Mouse (Mus musculus): ENCODE measurements at regions not wholly inside any gene's neighbourhood (a gene's known extent, or its start where the extent isn't known, plus 50 kb on each side); places are given as distances from the start of the nearest gene placed in this dataset.

DNA sequence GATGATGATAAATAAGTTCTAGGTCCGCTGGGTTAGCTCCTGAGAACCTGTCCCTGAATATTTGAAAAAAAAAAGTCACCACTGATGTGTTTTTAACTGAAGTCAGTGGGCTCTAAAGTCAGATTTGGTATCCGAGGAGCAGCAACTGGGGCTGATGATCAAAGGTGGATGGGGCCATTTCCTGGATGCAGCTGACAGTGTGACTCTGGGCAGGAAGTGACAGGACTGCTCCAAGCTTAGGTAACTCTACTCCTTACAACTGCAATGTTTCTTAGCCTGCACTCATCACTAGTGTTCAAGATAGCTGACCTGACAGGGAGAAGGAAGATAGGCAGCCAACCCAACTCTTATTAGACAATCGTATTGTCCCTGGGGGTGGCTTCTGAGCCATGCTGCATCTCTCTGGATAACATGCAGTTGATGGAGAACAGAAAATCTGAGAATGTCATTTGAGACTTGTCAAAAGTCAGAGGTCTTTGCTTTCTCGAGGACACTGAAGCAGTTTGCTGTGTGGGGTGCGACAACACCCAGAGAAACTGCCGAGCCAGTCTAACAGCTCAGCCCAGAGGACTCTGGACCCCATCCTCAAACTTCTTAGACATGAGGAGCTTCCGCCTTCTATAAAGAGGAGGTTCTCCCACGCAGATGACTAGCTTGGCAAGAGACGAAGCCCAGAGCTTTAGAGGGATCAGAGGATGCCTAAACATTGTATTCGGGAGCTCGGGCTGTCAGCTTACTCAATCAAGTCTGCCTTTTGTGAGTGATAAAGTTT, 245.0 kb downstream of the Gm19410 start:
- Histone ChIP-seq H3K36me3 (no peaks in the 10 kb centered on the region), H3K9me3 (peaks cover 4% of the 10 kb centered on the region; the same call in 1 of the 2 replicates), H3K27ac (no peak overlapping the region), H3K4me3 (no peak overlapping the region), H3K4me1 (replicated peaks) (peaks cover 8% of the 10 kb centered on the region; the same call in 1 of the 2 replicates), H3K27me3 (ENCODE audit: insufficient read depth, poor library complexity, severe bottlenecking) (no peaks in the 10 kb centered on the region)
- 77% methylated on average over 11 of the region's 11 CpGs for WGBS
- DNase-seq (ENCODE audit: low spot score): no peak

DNA sequence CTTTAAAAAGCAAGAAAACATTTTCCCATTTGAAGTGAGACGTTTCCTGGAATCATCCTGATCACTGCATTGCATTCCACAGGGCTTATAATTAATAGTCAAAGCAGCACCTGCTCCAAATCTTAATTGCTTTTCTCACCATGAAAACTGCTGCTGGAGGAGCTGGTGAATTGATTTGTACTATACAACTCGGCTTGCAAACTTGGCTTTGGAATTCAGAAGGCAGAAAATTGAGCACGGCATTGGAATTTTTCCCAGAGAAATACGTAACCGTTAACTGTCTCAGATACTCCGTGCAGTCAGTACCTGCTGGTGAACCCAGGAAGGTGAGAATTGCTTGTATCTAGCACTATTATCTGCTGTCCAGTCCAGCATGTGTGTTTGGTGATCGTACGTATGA, 249.3 kb downstream of the Gm19410 start:
- Histone ChIP-seq H3K4me3 (no peak overlapping the region), H3K27me3 (ENCODE audit: insufficient read depth, poor library complexity, severe bottlenecking) (no peaks in the 10 kb centered on the region), H3K36me3 (no peaks in the 10 kb centered on the region), H3K9me3 (no peaks in the 10 kb centered on the region), H3K4me1 (replicated peaks) (peaks cover 12% of the 10 kb centered on the region; the same call in 1 of the 2 replicates), H3K27ac (no peak overlapping the region)
- DNase-seq (ENCODE audit: low spot score): no peak
- WGBS: 89% methylated on average over 8 of the region's 8 CpGs

DNA sequence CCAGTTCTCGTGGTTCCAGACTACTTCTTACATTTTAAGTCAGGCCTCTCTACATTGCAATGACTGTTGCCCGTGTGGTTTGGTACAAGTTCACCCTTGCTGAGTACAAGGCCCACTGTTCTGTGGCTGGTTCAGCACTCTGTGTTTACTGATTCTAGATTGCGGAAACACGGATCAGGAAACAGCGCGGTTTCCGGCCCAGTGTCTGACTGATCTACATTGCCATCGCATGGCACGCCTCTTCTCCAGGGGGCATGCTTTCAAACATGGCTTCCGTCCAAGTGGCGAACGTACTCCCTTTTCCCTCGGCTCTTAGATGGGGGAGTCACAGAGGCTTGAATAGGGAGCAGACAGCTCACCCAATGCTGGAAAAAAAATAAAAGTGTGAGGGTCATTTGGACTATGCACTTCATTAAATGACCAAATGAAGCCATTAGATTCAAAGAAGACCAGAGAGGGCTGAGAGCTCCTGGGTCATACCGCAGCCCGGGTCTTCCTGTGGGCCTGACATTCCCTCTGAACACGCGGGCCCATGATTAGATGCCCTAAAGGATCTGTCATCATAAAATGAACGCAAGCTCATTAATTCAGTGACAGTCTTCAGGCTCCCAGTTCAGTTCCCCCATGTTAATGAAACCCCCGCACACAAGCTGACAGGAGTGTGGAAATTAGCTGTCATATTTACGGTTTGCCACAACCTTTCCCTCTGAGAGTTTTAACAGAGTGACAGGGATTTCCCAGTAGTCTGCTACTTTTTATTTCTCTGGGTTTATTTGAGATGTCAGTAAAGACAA, 250.9 kb downstream of the Gm19410 start:
- Histone ChIP-seq H3K36me3 (no peaks in the 10 kb centered on the region), H3K9me3 (no peaks in the 10 kb centered on the region), H3K4me3 (no peak overlapping the region), H3K27ac (no peak overlapping the region), H3K27me3 (ENCODE audit: insufficient read depth, poor library complexity, severe bottlenecking) (no peaks in the 10 kb centered on the region), H3K4me1 (replicated peaks) (peaks cover 12% of the 10 kb centered on the region; the same call in 1 of the 2 replicates)
- DNase-seq (ENCODE audit: low spot score): no peak
- 89% methylated on average over 20 of the region's 20 CpGs for WGBS

DNA sequence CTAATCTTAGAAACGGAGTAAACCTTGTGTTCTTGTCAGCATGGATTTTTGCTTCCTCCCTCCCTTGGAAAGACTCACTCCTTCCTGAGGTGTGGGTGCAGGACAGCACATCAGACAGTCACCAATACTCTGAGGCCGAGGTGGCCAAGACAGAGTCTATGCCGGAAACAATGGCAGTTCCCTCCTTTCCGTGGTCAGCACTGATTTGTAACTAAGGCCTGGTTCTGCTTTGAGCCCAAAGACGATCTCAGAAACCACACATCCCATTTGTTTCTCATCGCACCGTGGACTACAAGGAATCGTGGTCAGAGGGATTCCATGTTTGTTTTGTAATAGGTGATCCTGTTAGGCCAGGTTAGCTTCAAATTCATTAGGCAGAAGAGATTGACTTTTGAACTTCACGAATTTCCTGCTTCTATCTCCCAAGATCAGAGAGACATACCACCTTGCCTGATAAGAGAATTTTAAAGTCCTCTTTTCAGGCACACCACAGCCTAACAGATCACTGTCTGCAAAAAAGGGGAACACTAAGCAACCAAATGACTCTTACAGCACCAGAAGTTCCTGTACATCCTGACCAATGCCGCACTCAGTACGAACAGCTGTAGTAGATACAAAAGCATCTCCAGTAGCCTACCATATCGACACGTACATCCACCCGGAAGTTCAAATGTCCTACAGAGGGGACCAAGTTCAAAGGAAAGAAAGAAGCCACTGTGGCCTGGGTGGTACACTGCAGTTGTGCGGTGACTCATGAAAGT, 253.6 kb downstream of the Gm19410 start:
- Histone ChIP-seq H3K9me3 (no peaks in the 10 kb centered on the region), H3K27me3 (ENCODE audit: insufficient read depth, poor library complexity, severe bottlenecking) (no peaks in the 10 kb centered on the region), H3K4me3 (no peak overlapping the region), H3K36me3 (no peaks in the 10 kb centered on the region), H3K27ac (no peak overlapping the region), H3K4me1 (replicated peaks) (peaks cover 12% of the 10 kb centered on the region; the same call in 1 of the 2 replicates)
- DNase-seq (ENCODE audit: low spot score): no peak
- WGBS: 85% methylated on average over 15 of the region's 15 CpGs

DNA sequence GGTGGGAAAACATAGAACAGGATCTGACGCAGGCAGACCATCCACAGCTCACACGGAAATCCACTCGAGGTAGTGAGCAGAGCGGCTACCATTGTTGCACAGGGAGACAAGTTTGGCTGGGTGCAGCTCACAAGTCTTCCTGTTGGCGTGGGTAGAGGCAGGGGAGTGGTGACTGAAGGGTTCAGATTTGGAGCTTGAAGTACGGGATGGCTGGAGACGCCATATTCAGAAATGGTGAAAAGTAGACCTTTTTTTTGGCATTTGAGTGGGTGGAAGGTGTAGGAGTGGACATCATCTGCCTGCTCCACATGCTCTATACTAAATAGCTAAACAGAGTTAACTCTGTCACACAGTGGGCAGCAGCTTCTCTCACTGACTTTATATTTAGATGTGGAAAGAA, 254.3 kb downstream of the Gm19410 start:
- Histone ChIP-seq H3K27me3 (ENCODE audit: insufficient read depth, poor library complexity, severe bottlenecking) (no peaks in the 10 kb centered on the region), H3K36me3 (no peaks in the 10 kb centered on the region), H3K4me3 (no peak overlapping the region), H3K27ac (no peak overlapping the region), H3K9me3 (no peaks in the 10 kb centered on the region), H3K4me1 (replicated peaks) (peaks cover 12% of the 10 kb centered on the region; the same call in 1 of the 2 replicates)
- WGBS: 92% methylated on average over 7 of the region's 7 CpGs
- no peak for DNase-seq (ENCODE audit: low spot score)

DNA sequence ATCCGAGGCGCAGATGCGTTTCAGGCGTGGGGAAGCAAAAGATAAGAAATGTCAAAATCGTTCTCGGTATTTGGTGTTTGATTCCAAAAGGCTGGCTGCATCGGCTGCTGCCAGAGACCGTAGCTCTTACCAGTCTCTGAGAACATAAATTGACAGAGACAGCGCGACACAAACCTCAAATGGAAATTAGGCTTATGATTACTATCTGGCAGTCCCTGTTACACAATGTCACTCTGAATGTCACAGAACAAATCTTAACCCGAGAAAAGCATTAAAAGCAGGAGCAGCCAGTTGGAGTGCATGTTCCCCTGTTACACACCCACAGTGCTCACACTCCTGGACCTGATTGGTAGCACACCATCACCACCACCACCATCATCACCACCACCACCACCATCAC, 262.0 kb downstream of the Gm19410 start:
- Histone ChIP-seq H3K4me3 (no peak overlapping the region), H3K9me3 (no peaks in the 10 kb centered on the region), H3K4me1 (replicated peaks) (0 out of 2 replicates have a peak, but pooled peaks cover 6% of the 10 kb centered on the region), H3K27me3 (ENCODE audit: insufficient read depth, poor library complexity, severe bottlenecking) (no peaks in the 10 kb centered on the region), H3K36me3 (no peaks in the 10 kb centered on the region), H3K27ac (no peak overlapping the region)
- no peak for DNase-seq (ENCODE audit: low spot score)
- 91% methylated on average over 11 of the region's 11 CpGs for WGBS

DNA sequence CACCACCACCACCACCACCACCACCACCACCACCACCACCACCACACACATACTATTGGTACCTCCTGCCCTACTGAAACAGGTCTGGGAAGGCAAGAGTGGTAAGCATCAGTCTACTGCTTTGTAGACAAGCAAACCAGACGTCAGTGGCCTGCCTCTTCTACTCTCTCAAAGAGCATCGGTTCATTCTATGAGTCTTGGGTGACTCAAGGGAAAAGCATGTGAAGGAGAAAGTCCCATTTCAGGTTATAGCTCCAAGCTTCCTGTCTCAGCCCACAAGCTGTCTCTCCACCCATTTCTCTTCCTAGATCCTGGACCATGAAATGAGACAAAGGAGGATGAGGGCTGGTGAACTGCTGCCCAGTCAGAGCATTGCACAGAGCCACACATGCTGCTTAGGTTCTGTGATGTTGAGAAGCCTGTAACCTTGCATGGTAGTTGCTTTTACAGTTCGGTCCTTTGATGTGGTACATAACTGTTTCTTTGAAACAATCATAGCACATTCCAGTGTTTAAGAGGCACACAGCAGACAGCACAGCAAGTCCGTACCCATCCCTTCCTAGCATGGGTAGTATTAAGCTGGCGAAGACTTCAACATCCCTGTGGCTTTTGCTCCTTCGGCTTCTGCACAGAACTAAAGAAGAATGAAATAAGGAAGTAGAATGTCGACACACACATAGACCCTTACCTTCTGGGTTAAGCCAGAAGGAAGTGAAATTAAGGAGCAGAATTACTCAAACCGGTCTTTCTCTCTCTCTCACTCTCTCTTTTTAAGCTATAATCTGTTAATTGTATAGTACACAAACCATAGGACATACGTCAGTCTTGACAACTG, 262.7 kb downstream of the Gm19410 start:
- Histone ChIP-seq H3K4me1 (replicated peaks) (0 out of 2 replicates have a peak, but pooled peaks cover 6% of the 10 kb centered on the region), H3K27ac (no peak overlapping the region), H3K27me3 (ENCODE audit: insufficient read depth, poor library complexity, severe bottlenecking) (no peaks in the 10 kb centered on the region), H3K9me3 (no peaks in the 10 kb centered on the region), H3K36me3 (no peaks in the 10 kb centered on the region), H3K4me3 (no peak overlapping the region)
- 89% methylated on average over 9 of the region's 9 CpGs for WGBS
- DNase-seq (ENCODE audit: low spot score): no peak

DNA sequence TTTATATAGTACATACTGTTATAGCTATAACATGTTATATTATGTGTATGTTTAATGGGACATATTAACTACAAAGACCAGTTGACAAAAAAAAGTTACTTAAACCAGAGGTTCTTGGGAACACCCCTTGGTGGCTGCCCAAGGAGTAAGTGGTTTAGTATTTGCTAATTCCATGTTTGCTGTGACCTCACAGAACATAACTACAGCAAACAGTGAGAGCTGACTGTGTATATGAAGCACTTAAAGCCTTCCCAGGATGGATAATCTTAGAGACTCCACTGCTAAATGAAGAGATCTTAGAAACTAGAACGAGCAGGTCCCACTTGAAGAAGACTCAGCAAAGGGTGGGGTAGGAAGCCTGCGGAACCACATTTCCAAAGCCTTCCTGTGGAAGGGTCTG, 263.9 kb downstream of the Gm19410 start:
- Histone ChIP-seq H3K36me3 (no peaks in the 10 kb centered on the region), H3K27me3 (ENCODE audit: insufficient read depth, poor library complexity, severe bottlenecking) (no peaks in the 10 kb centered on the region), H3K9me3 (no peaks in the 10 kb centered on the region), H3K27ac (no peak overlapping the region), H3K4me1 (replicated peaks) (0 out of 2 replicates have a peak, but pooled peaks cover 6% of the 10 kb centered on the region), H3K4me3 (no peak overlapping the region)
- WGBS: 84% methylated on average over 2 of the region's 2 CpGs
- DNase-seq (ENCODE audit: low spot score): no peak

DNA sequence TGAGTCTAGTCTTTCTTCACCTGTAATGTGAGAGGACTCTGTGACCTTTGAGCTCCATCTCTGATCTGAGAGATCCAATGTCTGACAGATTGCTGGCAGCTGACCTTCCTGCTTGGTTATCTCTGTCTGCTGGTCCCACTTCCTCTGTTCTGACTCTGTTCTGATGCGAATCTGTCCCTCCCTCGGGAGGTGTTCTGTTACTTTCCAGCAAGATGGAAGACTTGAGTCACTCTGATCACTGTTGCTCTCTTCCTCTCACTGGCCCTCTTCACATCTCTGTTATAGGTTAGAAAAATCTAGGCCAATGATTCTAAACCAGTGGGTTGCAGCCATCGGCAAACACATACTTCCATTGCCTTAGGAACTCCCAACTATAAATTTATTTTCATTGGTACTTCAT, 264.6 kb downstream of the Gm19410 start:
- no peaks in the 10 kb centered on the region for H3K27me3 ChIP-seq (ENCODE audit: insufficient read depth, poor library complexity, severe bottlenecking)
- DNase-seq (ENCODE audit: low spot score): no peak
- no peak overlapping the region for H3K4me3 ChIP-seq
- no peaks in the 10 kb centered on the region for H3K36me3 ChIP-seq
- WGBS: 81% methylated on average over 3 of the region's 3 CpGs
- H3K4me1 ChIP-seq (replicated peaks): 0 out of 2 replicates have a peak, but pooled peaks cover 6% of the 10 kb centered on the region
- no peaks in the 10 kb centered on the region for H3K9me3 ChIP-seq
- H3K27ac ChIP-seq: no peak overlapping the region

DNA sequence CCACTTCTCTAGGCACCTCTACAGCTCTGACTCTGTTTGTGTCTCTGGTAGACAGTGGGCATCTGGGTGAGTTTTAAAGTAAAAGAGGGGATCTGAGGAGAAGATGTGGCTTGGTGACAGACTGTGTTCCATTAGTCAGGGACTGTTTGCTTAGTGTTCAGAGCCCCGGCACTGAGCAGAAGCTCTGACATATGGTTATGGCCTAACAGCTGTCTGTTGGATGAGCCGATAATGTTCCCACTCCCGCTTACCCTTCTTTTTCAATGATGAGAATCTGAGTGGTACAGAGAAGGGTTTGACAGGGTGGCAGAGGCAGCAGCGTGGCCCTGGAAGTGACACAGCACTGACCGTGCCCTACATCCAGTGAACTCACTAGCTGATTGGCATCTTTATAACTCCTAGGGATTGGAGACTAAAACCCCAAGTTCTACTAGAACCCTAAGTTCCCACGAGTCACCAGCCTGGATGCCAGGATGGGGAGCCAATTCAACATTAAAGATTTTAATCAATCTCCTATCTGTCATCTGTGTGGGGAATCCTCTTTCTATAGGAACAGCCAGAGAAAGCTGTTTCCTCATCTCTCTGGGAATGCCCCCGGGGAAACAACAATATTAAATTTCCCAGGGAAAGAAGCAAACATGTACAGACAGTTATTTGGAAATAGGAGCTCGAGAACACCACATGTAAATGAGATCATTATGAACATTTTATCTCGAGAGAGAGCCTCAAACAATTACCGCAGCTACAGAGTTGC, 266.6 kb downstream of the Gm19410 start:
- Histone ChIP-seq H3K4me1 (replicated peaks) (0 out of 2 replicates have a peak, but pooled peaks cover 6% of the 10 kb centered on the region), H3K9me3 (no peaks in the 10 kb centered on the region), H3K4me3 (no peak overlapping the region), H3K27ac (no peak overlapping the region), H3K27me3 (ENCODE audit: insufficient read depth, poor library complexity, severe bottlenecking) (no peaks in the 10 kb centered on the region), H3K36me3 (no peaks in the 10 kb centered on the region)
- 83% methylated on average over 10 of the region's 10 CpGs for WGBS
- DNase-seq (ENCODE audit: low spot score): no peak

DNA sequence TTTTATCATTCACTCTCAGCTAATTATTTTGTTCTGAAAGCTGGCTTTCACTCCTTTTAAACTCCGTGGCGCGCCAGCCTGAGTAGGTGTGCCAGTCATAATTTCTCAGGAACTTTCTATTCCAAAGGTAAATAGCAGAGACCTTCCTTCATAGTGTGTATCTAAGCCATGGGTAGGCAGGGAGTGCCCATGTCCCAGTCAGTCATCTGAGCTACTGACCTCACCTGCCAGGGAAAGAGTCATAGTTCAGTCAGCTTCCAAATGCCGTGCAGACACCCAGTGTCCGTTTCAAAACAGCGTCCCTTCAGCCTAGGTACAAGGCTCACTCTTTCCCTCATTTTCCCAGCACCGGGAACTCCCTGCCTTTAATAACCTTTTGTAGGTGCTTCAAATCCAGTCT, 269.7 kb downstream of the Gm19410 start:
- no peaks in the 10 kb centered on the region for H3K36me3 ChIP-seq
- WGBS: 89% methylated on average over 7 of the region's 7 CpGs
- 0 out of 2 replicates have a peak, but pooled peaks cover 5% of the 10 kb centered on the region for H3K9me3 ChIP-seq
- no peak for DNase-seq (ENCODE audit: low spot score)
- no peaks in the 10 kb centered on the region for H3K27me3 ChIP-seq (ENCODE audit: insufficient read depth, poor library complexity, severe bottlenecking)
- H3K4me3 ChIP-seq: no peak overlapping the region
- no peak overlapping the region for H3K27ac ChIP-seq
- 0 out of 2 replicates have a peak, but pooled peaks cover 2% of the 10 kb centered on the region for H3K4me1 ChIP-seq (replicated peaks)

Measured in hindbrain, embryonic 10.5 days (tissue).